Mouse (Mus musculus) thymus, adult 2 months (tissue): Measurements from ENCODE around the gene Tex26.

Experiments
- CTCF ChIP-seq: fragments of 200-500 bp; IDR thresholded peaks from 2 replicates; pipeline ENCODE4 v1.5.1; 2012; ENCODE audit warnings: mild to moderate bottlenecking, control low read depth, low read length, moderate library complexity, borderline replicate concordance; ENCODE audit not compliant: control insufficient read depth, poor library complexity, insufficient read depth; ENCODE audit errors: extremely low read depth
- POLR2A ChIP-seq: fragments of 200-500 bp; IDR thresholded peaks from 2 replicates; pipeline ENCODE4 v1.6.1; 2012; ENCODE audit warnings: mild to moderate bottlenecking, low read length, control low read depth, moderate library complexity; ENCODE audit not compliant: control insufficient read depth, poor library complexity, insufficient read depth; ENCODE audit errors: extremely low read depth

DNA sequence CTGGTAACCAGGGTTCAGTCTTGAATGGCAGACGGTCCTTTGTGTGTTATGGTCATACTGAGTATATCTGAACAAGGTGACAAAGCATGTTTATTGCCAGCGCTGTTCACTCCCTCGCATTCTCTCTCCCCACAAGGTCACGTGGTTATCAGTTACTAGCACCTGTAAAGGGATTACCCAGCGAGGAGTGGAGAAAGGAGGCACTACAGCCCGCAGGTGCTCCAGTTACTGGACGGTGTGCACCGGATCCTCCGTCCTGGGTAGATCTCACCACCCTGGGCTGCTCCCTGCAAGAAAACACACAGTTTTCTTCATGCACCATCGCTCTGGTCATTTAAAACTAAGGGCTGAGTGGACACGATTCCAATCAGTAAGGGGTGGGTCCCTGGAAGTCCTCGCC, 44.8 kb downstream of the Tex26 start:
- no peak for TF ChIP-seq POLR2A
- TF ChIP-seq CTCF = no peak
